Mouse (Mus musculus) ES-E14 (cell line): ENCODE measurements around the gene E130208F15Rik.

Experiments used
- CHD2 ChIP-seq: IDR thresholded peaks from 2 replicates; pipeline ENCODE4 v1.6.1; 2014; ENCODE audit warnings: mild to moderate bottlenecking, low read depth, low read length, inconsistent platforms
- HCFC1 ChIP-seq: IDR thresholded peaks from 2 replicates; pipeline ENCODE4 v1.6.1; 2012; ENCODE audit warnings: low read length, inconsistent platforms, borderline replicate concordance; ENCODE audit not compliant: insufficient read depth
- MAFK ChIP-seq: IDR thresholded peaks from 2 replicates; pipeline ENCODE4 v1.6.1; 2014; ENCODE audit warnings: mild to moderate bottlenecking, low read depth, low read length, inconsistent platforms; ENCODE audit not compliant: insufficient read depth
- ZC3H11A ChIP-seq: IDR thresholded peaks from 2 replicates; pipeline ENCODE4 v1.6.1; 2012; ENCODE audit warnings: low read depth, mild to moderate bottlenecking, inconsistent platforms, low read length, borderline replicate concordance
- ZNF384 ChIP-seq: IDR thresholded peaks from 2 replicates; pipeline ENCODE4 v1.6.1; 2012; ENCODE audit warnings: low read depth, low read length, inconsistent platforms

DNA sequence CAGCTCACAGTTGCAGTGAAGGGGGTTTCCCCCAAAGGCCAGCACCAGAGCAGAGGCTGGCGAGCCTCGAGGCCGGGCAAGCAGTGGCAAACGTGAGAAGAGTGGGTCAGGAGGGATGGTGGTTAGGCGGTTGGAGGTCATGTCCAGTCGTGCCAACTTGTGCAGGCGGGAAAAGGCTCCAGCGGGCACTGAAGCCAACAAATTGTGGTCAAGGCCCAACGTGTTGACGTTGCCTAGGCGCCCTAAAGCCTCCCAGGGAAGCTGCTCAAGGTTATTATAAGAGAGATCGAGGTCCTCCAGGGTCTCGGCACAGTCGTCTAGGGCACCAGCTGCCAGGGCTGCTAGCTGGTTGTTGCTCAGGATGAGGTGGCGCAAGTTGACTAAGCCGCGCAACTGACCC, 38.5 kb downstream of the E130208F15Rik start:
- TF ChIP-seq ZNF384 (no peak), CHD2 (no peak), HCFC1 (no peak), MAFK (no peak), ZC3H11A (no peak)
